Mouse (Mus musculus) lung, postnatal 4 days (tissue): ENCODE measurements around the gene Olfr1432.
"Not testable (repeated sequence)": the region's sequence is repeated elsewhere in the genome, so short reads cannot be mapped to it uniquely, and the experiment has no call there.

Experiments
- DNase-seq, 2 experiments: peaks; one replicate each; pipeline ENCODE4 v3.0.0; 2021

Olfr1432 gene

DNA sequence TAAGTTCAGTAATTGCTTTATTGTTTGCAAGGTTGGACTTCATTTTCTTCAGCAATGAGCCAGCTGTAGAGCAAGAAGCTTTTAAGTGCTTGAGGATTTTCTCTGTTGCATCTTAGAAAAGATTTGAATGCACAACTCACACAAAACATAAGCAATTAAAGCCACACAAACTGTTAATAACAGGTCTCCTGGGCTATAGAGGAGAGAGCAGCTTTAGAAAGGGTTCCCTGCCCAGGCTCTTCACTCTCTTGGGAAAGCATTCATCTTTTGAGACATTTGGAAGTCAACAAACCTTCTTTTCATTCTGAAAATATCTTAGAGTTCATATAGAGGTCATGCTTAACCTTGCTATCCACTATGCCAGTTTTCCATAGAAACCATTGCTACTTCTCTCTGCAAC lies at the start of gene Olfr1432:
Olfr1432 (minus strand) TSS at position 101 of the 400 bp plus-strand sequence.
- not testable (repeated sequence) for DNase-seq

DNA sequence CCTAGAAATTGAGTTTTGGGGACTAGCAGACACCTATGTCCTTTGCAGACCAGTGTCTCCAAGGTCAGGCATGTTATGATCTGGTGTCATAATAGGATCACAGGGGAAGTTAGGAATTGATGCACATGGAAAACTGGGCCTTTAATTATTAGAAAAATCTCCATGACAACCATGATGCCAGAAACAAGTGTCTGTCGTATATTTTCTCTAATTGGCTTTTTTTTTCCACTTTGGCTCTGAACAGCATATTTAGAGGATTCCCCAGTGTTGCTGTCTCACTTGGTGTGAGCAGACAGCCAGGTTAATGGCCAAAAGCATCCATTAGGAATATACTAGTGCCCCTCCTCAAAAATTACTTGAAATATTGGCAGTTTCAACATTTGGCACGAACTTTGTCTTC lies 47.2 kb upstream of the Olfr1432 start, which contains the start of gene Olfr1434:
Olfr1434 (plus strand) TSS at position 301 of the 400 bp plus-strand sequence.
- DNase-seq = no peak

DNA sequence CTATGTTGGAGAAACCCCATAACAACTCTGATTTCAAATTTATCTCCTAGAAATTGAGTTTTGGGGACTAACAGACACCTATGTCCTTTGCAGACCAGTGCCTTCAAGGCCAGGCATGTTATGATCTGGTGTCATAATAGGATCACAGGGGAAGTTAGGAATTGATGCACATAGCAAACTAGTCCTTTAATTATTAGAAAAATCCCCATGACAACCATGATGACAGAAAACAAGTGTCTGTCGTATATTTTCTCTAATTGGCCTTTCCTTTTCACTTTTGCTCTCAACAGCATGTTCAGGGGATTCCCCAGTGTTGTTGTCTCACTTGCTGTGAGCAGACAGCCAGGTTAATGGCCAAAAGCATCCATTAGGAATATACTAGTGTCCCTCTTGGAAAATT lies 28.3 kb upstream of the Olfr1432 start, which contains the start of gene Olfr235:
Olfr235 (plus strand) TSS at position 301 of the 400 bp plus-strand sequence.
- DNase-seq = no peak

DNA sequence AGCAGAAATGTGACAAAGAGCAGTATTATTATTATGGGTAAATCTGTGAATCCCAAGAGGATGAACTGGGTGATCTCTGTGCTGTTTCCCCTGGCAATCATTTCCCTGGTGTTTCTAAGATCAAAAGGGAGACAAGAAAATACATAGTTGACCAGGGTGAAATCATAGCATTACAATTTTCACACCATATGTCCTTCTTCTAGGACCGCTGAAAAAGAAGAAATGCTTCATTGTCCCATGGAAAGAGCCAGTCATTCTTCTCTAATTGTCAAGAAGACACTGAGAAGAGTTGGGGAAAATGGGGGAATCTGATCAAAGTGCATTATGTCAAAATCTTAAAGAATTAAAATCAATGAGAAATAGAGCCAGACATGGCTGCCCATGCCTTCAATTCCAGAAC lies 9.2 kb upstream of the Olfr1432 start, which contains the start of gene Olfr262:
Olfr262 (minus strand) TSS at position 101 of the 400 bp plus-strand sequence.
- no peak for DNase-seq

DNA sequence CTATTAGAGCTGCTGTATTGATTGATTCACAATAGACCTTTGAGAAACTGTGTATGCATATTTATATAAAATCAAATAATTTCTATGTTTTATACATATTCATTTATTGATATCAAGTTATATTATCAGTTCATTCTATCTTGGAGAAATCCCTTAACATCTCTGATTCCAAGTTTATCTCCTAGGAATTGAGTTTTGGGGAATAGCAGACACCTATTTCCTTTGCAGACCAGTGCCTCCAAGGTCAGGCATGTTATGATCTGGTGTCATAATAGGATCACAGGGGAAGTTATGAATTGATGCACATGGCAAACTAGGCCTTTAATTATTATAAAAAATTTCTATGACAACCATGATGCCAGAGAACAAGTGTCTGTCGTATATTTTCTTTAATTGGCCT lies 32.1 kb downstream of the Olfr1432 start, which contains the start of gene Olfr1431:
Olfr1431 (plus strand) TSS at position 301 of the 400 bp plus-strand sequence.
- DNase-seq = no peak

DNA sequence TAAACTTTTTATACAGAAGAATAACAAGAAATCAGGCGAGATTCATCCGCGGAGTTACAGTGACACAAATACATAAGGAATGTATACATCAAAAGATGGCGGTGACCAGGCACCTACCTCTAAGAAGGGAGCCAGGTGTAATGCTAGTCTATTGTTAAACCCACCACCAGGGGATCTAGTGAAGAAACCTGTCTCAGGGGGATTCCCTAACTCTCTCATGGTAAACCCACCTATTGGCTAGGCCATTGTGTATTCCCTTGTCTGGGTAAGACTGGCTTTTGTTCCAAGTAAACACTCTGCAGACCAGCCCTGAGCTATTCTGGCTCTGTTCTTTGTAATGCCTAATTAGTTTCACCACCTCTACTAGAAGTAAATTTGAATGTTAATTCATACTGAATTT lies 33.3 kb downstream of the Olfr1432 start:
- DNase-seq = not testable (repeated sequence)
